Mouse (Mus musculus): ENCODE measurements around the gene Gal3st1.
"Not testable (repeated sequence)": the region's sequence is repeated elsewhere in the genome, so short reads cannot be mapped to it uniquely, and the experiment has no call there.

The Gal3st1 gene

GRCm38 (mm10) chr11:3997978-3998720, 14.7 kb downstream of the Gal3st1 start:
- no peaks in the 10 kb centered on the region for H3K27me3 ChIP-seq (ENCODE audit: control insufficient read depth, insufficient read depth, low read length, poor library complexity, severe bottlenecking)
- no peaks in the 10 kb centered on the region for H3K36me3 ChIP-seq (ENCODE audit: control insufficient read depth, insufficient read depth, low read length, poor library complexity, severe bottlenecking)
- DNase-seq (ENCODE audit: low read depth, low spot score) = peak; percentile 35

- Histone ChIP-seq H3K27me3 (ENCODE audit: control insufficient read depth, insufficient read depth, low read length, poor library complexity, severe bottlenecking) (no peaks in the 10 kb centered on the region), H3K36me3 (ENCODE audit: control insufficient read depth, insufficient read depth, low read length, poor library complexity, severe bottlenecking) (no peaks in the 10 kb centered on the region)
- DNase-seq (ENCODE audit: low read depth, low spot score) = no peak
Observed at GRCm38 (mm10) chr11:3999547-3999946, 16.1 kb downstream of the Gal3st1 start.

GRCm38 (mm10) chr11:4001603-4002002, 18.2 kb downstream of the Gal3st1 start:
- Histone ChIP-seq H3K27me3 (ENCODE audit: control insufficient read depth, insufficient read depth, low read length, poor library complexity, severe bottlenecking) (no peaks in the 10 kb centered on the region), H3K36me3 (ENCODE audit: control insufficient read depth, insufficient read depth, low read length, poor library complexity, severe bottlenecking) (no peaks in the 10 kb centered on the region)
- peak; percentile 67 for DNase-seq (ENCODE audit: low read depth, low spot score)

- H3K27me3 ChIP-seq (ENCODE audit: control insufficient read depth, insufficient read depth, low read length, poor library complexity, severe bottlenecking) = no peaks in the 10 kb centered on the region
- H3K36me3 ChIP-seq (ENCODE audit: control insufficient read depth, insufficient read depth, low read length, poor library complexity, severe bottlenecking) = no peaks in the 10 kb centered on the region
- DNase-seq (ENCODE audit: low read depth, low spot score) = no peak
Observed at GRCm38 (mm10) chr11:4005220-4005805, 21.9 kb downstream of the Gal3st1 start.

- Histone ChIP-seq H3K36me3 (ENCODE audit: control insufficient read depth, insufficient read depth, low read length, poor library complexity, severe bottlenecking) (no peaks in the 10 kb centered on the region), H3K27me3 (ENCODE audit: control insufficient read depth, insufficient read depth, low read length, poor library complexity, severe bottlenecking) (no peaks in the 10 kb centered on the region)
- no peak for DNase-seq (ENCODE audit: low read depth, low spot score)
Observed at GRCm38 (mm10) chr11:4006462-4006861, 23.0 kb downstream of the Gal3st1 start.

GRCm38 (mm10) chr11:4012616-4013015, 29.2 kb downstream of the Gal3st1 start:
- no peaks in the 10 kb centered on the region for H3K36me3 ChIP-seq (ENCODE audit: control insufficient read depth, insufficient read depth, low read length, poor library complexity, severe bottlenecking)
- H3K27me3 ChIP-seq (ENCODE audit: control insufficient read depth, insufficient read depth, low read length, poor library complexity, severe bottlenecking) = no peaks in the 10 kb centered on the region
- DNase-seq (ENCODE audit: low read depth, low spot score) = no peak

GRCm38 (mm10) chr11:4015796-4016195, 32.4 kb downstream of the Gal3st1 start:
- not testable (repeated sequence) for H3K27me3 ChIP-seq (ENCODE audit: control insufficient read depth, insufficient read depth, low read length, poor library complexity, severe bottlenecking); DNase-seq (ENCODE audit: low read depth, low spot score); H3K36me3 ChIP-seq (ENCODE audit: control insufficient read depth, insufficient read depth, low read length, poor library complexity, severe bottlenecking)

GRCm38 (mm10) chr11:4022111-4022510, 38.7 kb downstream of the Gal3st1 start:
- H3K36me3 ChIP-seq (ENCODE audit: control insufficient read depth, insufficient read depth, low read length, poor library complexity, severe bottlenecking); H3K27me3 ChIP-seq (ENCODE audit: control insufficient read depth, insufficient read depth, low read length, poor library complexity, severe bottlenecking); DNase-seq (ENCODE audit: low read depth, low spot score): not testable (repeated sequence)

GRCm38 (mm10) chr11:4023321-4023720, 39.9 kb downstream of the Gal3st1 start:
- H3K36me3 ChIP-seq (ENCODE audit: control insufficient read depth, insufficient read depth, low read length, poor library complexity, severe bottlenecking) = no peaks in the 10 kb centered on the region
- no peak for DNase-seq (ENCODE audit: low read depth, low spot score)
- no peaks in the 10 kb centered on the region for H3K27me3 ChIP-seq (ENCODE audit: control insufficient read depth, insufficient read depth, low read length, poor library complexity, severe bottlenecking)

GRCm38 (mm10) chr11:4027066-4027465, 43.6 kb downstream of the Gal3st1 start:
- Histone ChIP-seq H3K27me3 (ENCODE audit: control insufficient read depth, insufficient read depth, low read length, poor library complexity, severe bottlenecking) (no peaks in the 10 kb centered on the region), H3K36me3 (ENCODE audit: control insufficient read depth, insufficient read depth, low read length, poor library complexity, severe bottlenecking) (no peaks in the 10 kb centered on the region)
- no peak for DNase-seq (ENCODE audit: low read depth, low spot score)

- Histone ChIP-seq H3K36me3 (ENCODE audit: control insufficient read depth, insufficient read depth, low read length, poor library complexity, severe bottlenecking) (no peaks in the 10 kb centered on the region), H3K27me3 (ENCODE audit: control insufficient read depth, insufficient read depth, low read length, poor library complexity, severe bottlenecking) (no peaks in the 10 kb centered on the region)
- DNase-seq (ENCODE audit: low read depth, low spot score) = no peak
Observed at GRCm38 (mm10) chr11:4027561-4028334, 44.3 kb downstream of the Gal3st1 start.

GRCm38 (mm10) chr11:4029343-4029742, 45.9 kb downstream of the Gal3st1 start:
- Histone ChIP-seq H3K36me3 (ENCODE audit: control insufficient read depth, insufficient read depth, low read length, poor library complexity, severe bottlenecking) (no peaks in the 10 kb centered on the region), H3K27me3 (ENCODE audit: control insufficient read depth, insufficient read depth, low read length, poor library complexity, severe bottlenecking) (no peaks in the 10 kb centered on the region)
- DNase-seq (ENCODE audit: low read depth, low spot score) = no peak

- DNase-seq (ENCODE audit: low read depth, low spot score) = no peak
- Histone ChIP-seq H3K36me3 (ENCODE audit: control insufficient read depth, insufficient read depth, low read length, poor library complexity, severe bottlenecking) (no peaks in the 10 kb centered on the region), H3K27me3 (ENCODE audit: control insufficient read depth, insufficient read depth, low read length, poor library complexity, severe bottlenecking) (no peaks in the 10 kb centered on the region)
Observed at GRCm38 (mm10) chr11:4031126-4031941, 47.9 kb downstream of the Gal3st1 start, which contains the start of gene Sec14l4. Gene Sec14l4 (plus strand): TSS chr11:4031462.

GRCm38 (mm10) chr11:4031961-4032360, 48.5 kb downstream of the Gal3st1 start:
- no peak for DNase-seq (ENCODE audit: low read depth, low spot score)
- Histone ChIP-seq H3K27me3 (ENCODE audit: control insufficient read depth, insufficient read depth, low read length, poor library complexity, severe bottlenecking) (no peaks in the 10 kb centered on the region), H3K36me3 (ENCODE audit: control insufficient read depth, insufficient read depth, low read length, poor library complexity, severe bottlenecking) (no peaks in the 10 kb centered on the region)
